Mouse (Mus musculus) midbrain, postnatal 0 days (tissue): ENCODE data around the gene Gfm2. TPM values are rescaled to one million over a fixed set of nuclear protein-coding genes. Genes with fewer than 3 reads are reported as not detected.

Experiments
- ATAC-seq: fragments of 200-750 bp; cut with Nextera tagmentation; 2 replicates; pipeline ENCODE4 v1.8.0; 2017; ENCODE audit warnings: moderate number of reproducible peaks, mild to moderate bottlenecking, moderate TSS enrichment, moderate library complexity; ENCODE audit not compliant: low FRiP score
- DNase-seq: peaks from one replicate; pipeline ENCODE4 v3.0.0-alpha.2; 2015; ENCODE audit warnings: low spot score
- H3K27ac ChIP-seq: fragments of 300-500 bp; sonication (generic); 2 replicates; pipeline ENCODE4 v1.5.1; 2014; ENCODE audit warnings: low read depth, mild to moderate bottlenecking, low read length, mixed read lengths
- H3K27me3 ChIP-seq: fragments of 300-500 bp; sonication (generic); 2 replicates; pipeline ENCODE4 v1.6.1; 2014; ENCODE audit warnings: low read length, control low read depth, mixed read lengths; ENCODE audit not compliant: insufficient read depth
- H3K36me3 ChIP-seq: fragments of 300-500 bp; sonication (generic); 2 replicates; pipeline ENCODE4 v1.6.1; 2014; ENCODE audit warnings: low read length, control low read depth, mixed read lengths; ENCODE audit not compliant: insufficient read depth
- H3K4me1 ChIP-seq: fragments of 300-500 bp; sonication (generic); 2 replicates; pipeline ENCODE4 v1.6.1; 2014; ENCODE audit warnings: mild to moderate bottlenecking, control low read depth, antibody characterized with exemption, low read length, mixed read lengths; ENCODE audit not compliant: insufficient read depth
- H3K4me2 ChIP-seq: fragments of 300-500 bp; sonication (generic); 2 replicates; pipeline ENCODE4 v1.6.1; 2014; ENCODE audit warnings: low read depth, mild to moderate bottlenecking, low read length, mixed read lengths; ENCODE audit not compliant: poor library complexity, severe bottlenecking
- H3K4me3 ChIP-seq: fragments of 300-500 bp; sonication (generic); 2 replicates; pipeline ENCODE4 v1.5.1; 2014; ENCODE audit warnings: low read depth, mild to moderate bottlenecking, low read length, moderate library complexity
- H3K9ac ChIP-seq: fragments of 300-500 bp; sonication (generic); replicated peaks from 2 replicates; pipeline ENCODE4 v1.6.1; 2014; ENCODE audit warnings: mild to moderate bottlenecking, low read length, moderate library complexity, mixed read lengths; ENCODE audit not compliant: poor library complexity, severe bottlenecking
- H3K9me3 ChIP-seq: fragments of 300-500 bp; sonication (generic); 2 replicates; pipeline ENCODE4 v1.6.1; 2016; ENCODE audit warnings: low read length, control low read depth
- CTCF ChIP-seq: IDR thresholded peaks from 2 replicates; pipeline ENCODE4 v1.5.1; 2016; ENCODE audit warnings: antibody characterized with exemption, mild to moderate bottlenecking
- WGBS: fragments of 180-500 bp; shearing (Covaris S2); extraction: QIAGEN DNeasy Blood & Tissue Kit; methylation state at CpG from one replicate; pipeline ENCODE4 v1.1.7; 2014; 5-methylcytosine and 5-hydroxymethylcytosine counted together
- polyA plus RNA-seq: library from polyadenylated mRNA; unstranded; fragments of >200 nt; fragmentation: Nextera tagmentation; extraction: Ambion mirVana; gene quantifications from 2 replicates; pipeline ENCODE4 v1.2.1, GENCODE M21; 2015
- total RNA-seq: library from RNA; depleted of rRNA; stranded (reverse); fragments of >200 nt; gene quantifications from 2 replicates; pipeline ENCODE4 v1.2.3, GENCODE M21; 2014; rRNA removed

Gfm2 gene
- total and polyA plus RNA-seq, 2 experiments from 2014 or later, result 23.1 to 24.1 TPM

DNA sequence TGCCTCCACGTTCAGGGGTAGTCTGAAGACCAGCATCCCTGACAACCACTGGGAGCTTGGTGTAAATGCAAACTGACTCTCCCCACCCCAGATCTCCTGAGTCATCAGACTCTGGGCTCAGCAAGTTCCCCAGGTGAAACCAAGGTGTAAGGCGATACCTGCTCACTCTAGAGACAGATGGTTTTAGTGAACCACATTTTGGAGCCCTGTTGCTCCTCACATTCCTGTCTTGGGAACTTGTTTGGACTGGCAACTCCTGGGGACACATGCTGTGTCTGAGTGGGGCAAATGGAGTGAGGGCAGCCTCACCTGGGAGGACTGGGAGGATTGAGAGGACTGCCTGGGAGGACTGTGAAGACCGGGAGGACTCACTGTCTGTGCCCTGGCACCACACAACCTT lies 90.1 kb downstream of the Gfm2 start:
- ATAC-seq (no peak), DNase-seq (no peak)
- Histone ChIP-seq H3K36me3 (no peaks in the 10 kb centered on the region), H3K27me3 (no peaks in the 10 kb centered on the region), H3K9me3 (no peaks in the 10 kb centered on the region), H3K9ac (no peak overlapping the region), H3K4me3 (no peak overlapping the region), H3K27ac (no peak overlapping the region), H3K4me1 (no peaks in the 10 kb centered on the region), H3K4me2 (no peak overlapping the region)
- no peak for TF ChIP-seq CTCF
- 94% methylated on average over 3 of the region's 3 CpGs for WGBS

GRCm38 (mm10) chr13:97230101-97230500 lies 92.4 kb downstream of the Gfm2 start:
- Histone ChIP-seq H3K27ac (no peak overlapping the region), H3K9me3 (no peaks in the 10 kb centered on the region), H3K36me3 (no peaks in the 10 kb centered on the region), H3K27me3 (no peaks in the 10 kb centered on the region), H3K4me2 (no peak overlapping the region), H3K9ac (no peak overlapping the region), H3K4me3 (no peak overlapping the region), H3K4me1 (no peaks in the 10 kb centered on the region)
- no peak for DNase-seq
- 75% methylated on average over 3 of the region's 3 CpGs for WGBS
- TF ChIP-seq CTCF, result no peak
- ATAC-seq, result no peak

Other genes with a start within 250 kb of the Gfm2 start
- 0.47 and 0.93 TPM in 2 replicates for gene Gcnt4, start 213.2 kb upstream of the Gfm2 start, total RNA-seq
- gene Gcnt4, start 213.2 kb upstream of the Gfm2 start, polyA plus RNA-seq, result 0.22 and 0.26 TPM in 2 replicates
- not detected in 2 replicates for gene 1700029F12Rik, start 103.6 kb upstream of the Gfm2 start, total RNA-seq
- not detected in 2 replicates for gene 1700029F12Rik, start 103.6 kb upstream of the Gfm2 start, polyA plus RNA-seq
- 46.4 and 48.8 TPM in 2 replicates for gene Fam169a, start 70.7 kb upstream of the Gfm2 start, total RNA-seq
- gene Fam169a, start 70.7 kb upstream of the Gfm2 start, polyA plus RNA-seq, result 28.8 and 29.9 TPM in 2 replicates
- gene Gm6169, start 38.7 kb upstream of the Gfm2 start, total RNA-seq, result not detected in 2 replicates
- gene Gm6169, start 38.7 kb upstream of the Gfm2 start, polyA plus RNA-seq, result 0.58 and 0.89 TPM in 2 replicates
- 24.1 and 32.0 TPM in 2 replicates for gene Nsa2, start within 50 bp of the Gfm2 start, total RNA-seq
- gene Nsa2, start within 50 bp of the Gfm2 start, polyA plus RNA-seq, result 35.6 and 40.2 TPM in 2 replicates
- gene Hexb, start 60.4 kb downstream of the Gfm2 start, total RNA-seq, result 55.1 and 70.5 TPM in 2 replicates
- 57.7 and 59.7 TPM in 2 replicates for gene Hexb, start 60.4 kb downstream of the Gfm2 start, polyA plus RNA-seq
- gene Enc1, start 103.2 kb downstream of the Gfm2 start, total RNA-seq, result 326 and 348 TPM in 2 replicates
- 54.0 and 54.2 TPM in 2 replicates for gene Enc1, start 103.2 kb downstream of the Gfm2 start, polyA plus RNA-seq